Comparison of ENCODE assay signal across 9 mouse cellular contexts in the genomic region with DNA sequence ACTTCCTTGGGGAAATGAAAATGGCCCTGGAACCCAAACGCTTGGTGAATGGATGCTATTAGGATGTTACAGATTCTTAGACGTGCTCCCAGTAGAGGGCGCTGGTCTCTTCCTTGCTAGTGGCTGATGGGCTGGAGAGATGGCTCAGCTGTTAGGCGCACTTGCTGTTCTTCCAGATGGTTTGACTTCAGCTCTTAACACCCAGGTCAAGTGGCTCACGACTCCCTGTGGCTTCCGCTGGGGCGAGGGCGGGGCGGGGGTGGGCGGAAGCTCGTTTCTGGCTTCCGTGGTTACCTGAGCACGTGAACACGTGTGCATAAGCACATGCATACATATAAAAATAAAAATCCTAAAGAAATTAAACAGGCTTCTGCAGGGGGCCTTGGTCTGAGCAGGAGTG. TPM values are rescaled to one million over a fixed set of nuclear protein-coding genes. Genes with fewer than 3 reads are reported as not detected.
DNase-seq lines count a peak whose midpoint lies in the region; ATAC-seq and TF ChIP-seq lines count a peak whose summit lies in the region.
"Had no signal": no experiment of that assay in that cellular context is flagged by ENCODE, and none has a peak within 500 bp of the region (broad histone marks: within the 10 kb centered on the region; RNA-seq: fewer than 3 reads in every experiment).

No protein-coding gene starts in this region.

- no peak overlapping the region for H3K4me3 ChIP-seq in G1E (ENCODE audit: low read depth, low read length)

- no peak for ATAC-seq in G1E (ENCODE audit: extremely low read depth, insufficient number of reproducible peaks, low FRiP score, poor library complexity, severe bottlenecking)
- peak; percentile 79 to 81 for ATAC-seq in hematopoietic stem cell, adult 5-6 weeks (replicated peaks in 1 of 2; ENCODE audit: insufficient read depth in 1 of 2, low FRiP score in 2 of 2, low TSS enrichment in 1 of 2, low read depth in 1 of 2, poor library complexity in 2 of 2, severe bottlenecking in 2 of 2)
- no peak for ATAC-seq in erythroblast, adult 5-6 weeks (replicated peaks; ENCODE audit: low FRiP score, poor library complexity, severe bottlenecking)

- H3K4me1 ChIP-seq in G1E (ENCODE audit: insufficient read depth, low read depth, low read length) = peaks cover 14% of the 10 kb centered on the region

- DNase-seq in G1E (ENCODE audit: low spot score) = peak; percentile 22
- peak; percentile 22 for DNase-seq in cerebellum, adult 11-12 months
- peak; percentile 53 to 83 for DNase-seq in frontal cortex, adult 2 months (ENCODE audit: extremely low spot score in 1 of 2, low spot score in 1 of 2)
- peak; percentile 59 to 61 for DNase-seq in layer of hippocampus, postnatal 14 days (ENCODE audit: low spot score in 2 of 2)
- DNase-seq in lung, postnatal 25 days (ENCODE audit: low spot score) = peak; percentile 76
- peak; percentile 65 to 76 for DNase-seq in right cerebral cortex, postnatal 10 days (ENCODE audit: low spot score in 2 of 2)

- TF ChIP-seq CTCF in G1E (IDR thresholded peaks at IDR 0.05; ENCODE audit: low read depth, low read length) = peak; percentile 53; the same call in 1 of the 2 replicates

- H3K36me3 ChIP-seq in G1E (replicated peaks) = no peaks in the 10 kb centered on the region

- H3K27me3 ChIP-seq in G1E (ENCODE audit: insufficient read depth, low read length) = peaks cover 13% of the 10 kb centered on the region

- H3K9me3 ChIP-seq in G1E (replicated peaks) = no peaks in the 10 kb centered on the region

RNA-seq across cellular contexts. Expression of gene Ackr2, which starts 17.3 kb away (rescaled TPM):
- total RNA-seq in G1E (2014; fragmentation: Nextera tagmentation) = not detected in 2 replicates
- total RNA-seq in G1E (2017) = 0.11 and 0.12 TPM in 2 replicates
- polyA plus RNA-seq in G1E (2012) = not detected in 2 replicates
- polyA plus RNA-seq in frontal cortex, adult 2 months (2012; rRNA removed) = 2.6 and 3.3 TPM in 2 replicates
- not detected in 2 replicates for total RNA-seq in hematopoietic stem cell, adult 5-6 weeks (2017)
- total RNA-seq in layer of hippocampus, postnatal 14 days (2021) = 1 to 10 TPM; 2.6 to 4.2 TPM
- total RNA-seq in erythroblast, adult 5-6 weeks (2015; ENCODE audit: low replicate concordance) = not detected in 2 replicates
- total RNA-seq in erythroblast, adult 5-6 weeks (2017; ENCODE audit: low replicate concordance) = 0.09 TPM in 1 of 2 replicates, not detected in the other
- polyA plus RNA-seq: macrophage had no signal

RNA-seq across cellular contexts. Expression of gene Higd1a, which starts 22.7 kb away (rescaled TPM):
- 45.8 and 54.5 TPM in 2 replicates for total RNA-seq in G1E (2014; fragmentation: Nextera tagmentation)
- total RNA-seq in G1E (2017) = 114 and 136 TPM in 2 replicates
- 71.6 and 73.3 TPM in 2 replicates for polyA plus RNA-seq in G1E (2012)
- polyA plus RNA-seq in frontal cortex, adult 2 months (2012; rRNA removed) = 82.0 and 93.0 TPM in 2 replicates
- total RNA-seq in hematopoietic stem cell, adult 5-6 weeks (2017) = 15.9 and 26.9 TPM in 2 replicates
- 100 to 1,000 TPM in 1 of 2 experiments, 10 to 100 TPM in 1; 96.5 to 101 TPM for total RNA-seq in layer of hippocampus, postnatal 14 days (2021)
- total RNA-seq in erythroblast, adult 5-6 weeks (2015; ENCODE audit: low replicate concordance) = 8.8 and 12.5 TPM in 2 replicates
- total RNA-seq in erythroblast, adult 5-6 weeks (2017; ENCODE audit: low replicate concordance) = 2.3 and 9.5 TPM in 2 replicates

RNA-seq across cellular contexts. Expression of gene Cyp8b1, which starts 35.3 kb away (rescaled TPM):
- not detected in 2 replicates for total RNA-seq in G1E (2014; fragmentation: Nextera tagmentation)
- 0.12 TPM in 1 of 2 replicates, not detected in the other for total RNA-seq in G1E (2017)
- polyA plus RNA-seq in G1E (2012) = not detected in 2 replicates
- polyA plus RNA-seq in frontal cortex, adult 2 months (2012; rRNA removed) = not detected in 2 replicates
- not detected in 2 replicates for total RNA-seq in hematopoietic stem cell, adult 5-6 weeks (2017)
- not detected for total RNA-seq in layer of hippocampus, postnatal 14 days (2021)
- total RNA-seq in erythroblast, adult 5-6 weeks (2015; ENCODE audit: low replicate concordance) = not detected in 2 replicates
- not detected in 2 replicates for total RNA-seq in erythroblast, adult 5-6 weeks (2017; ENCODE audit: low replicate concordance)
- polyA plus RNA-seq: macrophage had no signal

RNA-seq across cellular contexts. Expression of gene Ccdc13, which starts 41.6 kb away (rescaled TPM):
- total RNA-seq in G1E (2014; fragmentation: Nextera tagmentation) (not detected in 2 replicates), G1E (2017) (0.33 TPM in 1 of 2 replicates, not detected in the other)
- polyA plus RNA-seq in G1E (2012) = 0.09 TPM in 1 of 2 replicates, not detected in the other
- 12.1 and 12.6 TPM in 2 replicates for polyA plus RNA-seq in frontal cortex, adult 2 months (2012; rRNA removed)
- total RNA-seq in hematopoietic stem cell, adult 5-6 weeks (2017) = 0.50 TPM in 1 of 2 replicates, not detected in the other
- total RNA-seq in layer of hippocampus, postnatal 14 days (2021) = 1 to 10 TPM; 8.3 to 9.4 TPM
- 1.3 TPM in 1 of 2 replicates, not detected in the other for total RNA-seq in erythroblast, adult 5-6 weeks (2015; ENCODE audit: low replicate concordance)
- not detected in 2 replicates for total RNA-seq in erythroblast, adult 5-6 weeks (2017; ENCODE audit: low replicate concordance)
- polyA plus RNA-seq: macrophage had no signal

Comparison
In these comparisons a context has a peak if more than half of its experiments do, and no peak if none do; other contexts are left out.
1. ATAC-seq: peak in hematopoietic stem cell, adult 5-6 weeks (2 of 2); none in G1E (single experiment) and erythroblast, adult 5-6 weeks (single experiment).
2. DNase-seq: peak in every context shown above with its lines; median percentile 76 in lung, postnatal 25 days; 70 in right cerebral cortex, postnatal 10 days; 68 in frontal cortex, adult 2 months; 60 in layer of hippocampus, postnatal 14 days; 22 in G1E; 22 in cerebellum, adult 11-12 months.